Mouse (Mus musculus) pancreas, adult 10 weeks (tissue): ENCODE results near the gene Galc. TPM values are rescaled to one million over a fixed set of nuclear protein-coding genes. Genes with fewer than 3 reads are reported as not detected.

Source experiments
- polyA plus RNA-seq: library from polyadenylated mRNA; stranded (reverse); fragments of 350-450 nt; fragmentation: Illumina TruSeq; extraction: RNeasy Lipid Tissue Mini Kit (QIAGEN cat#74804); gene quantifications from one replicate; pipeline ENCODE4 v1.2.3, GENCODE M21; 2015; ENCODE audit warnings: low read depth, low replicate concordance; ENCODE audit not compliant: insufficient read depth

The Galc gene
- 2.5 TPM for polyA plus RNA-seq

DNA sequence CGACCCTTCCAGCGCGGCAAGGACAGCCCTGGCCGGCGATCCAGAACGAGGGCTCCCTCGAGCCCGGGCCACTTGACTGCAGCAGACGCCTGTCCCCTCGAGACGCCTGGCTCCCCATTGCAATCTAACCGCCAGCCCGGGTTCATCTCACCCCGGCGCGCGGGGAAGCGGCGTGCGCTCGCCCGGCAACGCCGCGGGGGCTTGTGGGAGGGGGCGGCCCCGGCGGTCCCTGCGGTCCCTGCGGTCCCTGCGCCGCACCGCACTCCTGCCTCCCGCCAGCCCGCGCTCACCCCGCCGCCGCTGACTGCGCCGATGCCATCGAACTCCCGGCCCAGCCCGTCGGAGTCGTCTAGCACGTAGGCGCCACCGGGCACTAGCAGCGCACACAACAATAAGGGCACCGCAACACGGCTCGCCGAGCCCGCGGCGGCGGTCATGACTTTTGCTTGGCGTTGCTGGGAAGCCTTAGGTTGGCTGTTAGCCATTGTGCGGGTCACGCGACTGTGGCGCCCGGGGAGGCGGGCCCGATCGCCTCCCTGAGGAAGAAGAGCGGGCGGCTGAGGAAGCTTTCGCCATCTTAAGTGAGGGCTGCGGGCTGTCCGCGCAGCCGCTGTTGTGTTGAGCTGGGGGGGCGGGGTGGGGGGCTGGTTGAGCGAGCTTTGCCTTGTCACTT is at the start of gene Galc:
TSS of gene Galc (minus strand) at position 615 of the 673 bp plus-strand sequence.

DNA sequence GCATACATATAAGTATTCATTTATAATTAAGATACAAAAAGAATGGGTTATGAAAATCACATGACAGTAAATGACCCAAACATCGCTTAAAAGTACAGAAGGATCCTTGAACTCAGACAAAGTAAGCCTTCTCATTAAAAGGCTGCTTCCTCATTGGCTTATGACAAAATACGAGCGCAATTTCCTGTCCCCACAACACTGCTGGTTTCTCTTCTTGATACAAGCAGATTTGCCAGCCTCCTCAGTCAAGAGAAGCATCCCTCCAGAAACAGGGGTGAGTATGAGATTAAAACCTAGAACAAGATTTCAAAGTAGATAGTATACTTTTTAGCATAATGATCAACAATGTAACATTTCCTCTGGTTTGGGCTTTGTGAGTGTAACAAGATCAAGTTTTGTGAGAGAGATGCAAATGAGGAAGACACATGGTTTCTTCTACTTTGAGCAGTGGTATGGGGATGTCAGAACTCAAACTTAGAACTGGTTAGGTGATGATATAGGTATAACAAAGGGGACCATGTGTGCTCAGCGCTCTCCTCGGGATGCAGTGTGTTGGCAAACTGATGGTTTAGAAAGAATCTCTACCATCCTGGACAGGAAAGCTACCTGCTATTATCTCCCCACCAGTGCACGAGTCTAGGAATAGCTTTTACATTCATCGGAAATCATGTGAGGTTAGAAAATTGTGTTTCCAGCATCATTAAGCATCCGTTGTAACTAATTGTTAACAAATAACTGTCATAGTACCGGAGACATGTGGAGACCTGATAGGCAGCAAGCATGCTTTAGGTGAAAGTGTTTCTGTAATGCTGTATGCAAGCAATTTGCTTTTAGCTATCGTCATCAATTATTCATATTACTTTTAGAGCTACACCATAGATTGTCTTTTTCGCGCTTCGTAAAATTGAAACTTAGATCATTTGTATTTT is 9.4 kb upstream of the Galc start, which contains the start of gene Gpr65:
TSS of gene Gpr65 (plus strand) at position 195 of the 929 bp plus-strand sequence.

Other genes starting within 250 kb of the Galc start
- gene Gpr65, start 9.2 kb upstream of the Galc start, polyA plus RNA-seq, result 0.65 TPM